Mouse (Mus musculus) hindbrain, postnatal 0 days (tissue): ENCODE measurements around the gene Cspg5. TPM values are rescaled to one million over a fixed set of nuclear protein-coding genes. Genes with fewer than 3 reads are reported as not detected.

Experiments used
- ATAC-seq: fragments of 200-750 bp; cut with Nextera tagmentation; 2 replicates; pipeline ENCODE4 v1.8.0; 2017; ENCODE audit warnings: mild to moderate bottlenecking, moderate TSS enrichment, moderate library complexity
- DNase-seq: peaks from one replicate; pipeline ENCODE4 v3.0.0-alpha.2; 2015; ENCODE audit warnings: low spot score
- H3K27ac ChIP-seq: fragments of 300-500 bp; sonication (generic); 2 replicates; pipeline ENCODE4 v1.5.1; 2014; ENCODE audit warnings: mild to moderate bottlenecking
- H3K27me3 ChIP-seq: fragments of 300-500 bp; sonication (generic); 2 replicates; pipeline ENCODE4 v1.6.1; 2014; ENCODE audit warnings: low read length, mixed read lengths; ENCODE audit not compliant: insufficient read depth
- H3K36me3 ChIP-seq: fragments of 300-500 bp; sonication (generic); 2 replicates; pipeline ENCODE4 v1.6.1; 2014; ENCODE audit warnings: low read length, mixed read lengths; ENCODE audit not compliant: insufficient read depth
- H3K4me1 ChIP-seq: fragments of 300-500 bp; sonication (generic); 2 replicates; pipeline ENCODE4 v1.6.1; 2014; ENCODE audit warnings: antibody characterized with exemption, low read length, mixed read lengths; ENCODE audit not compliant: insufficient read depth
- H3K4me2 ChIP-seq: fragments of 300-500 bp; sonication (generic); 2 replicates; pipeline ENCODE4 v1.6.1; 2014; ENCODE audit warnings: low read depth, mild to moderate bottlenecking, low read length, moderate library complexity, mixed read lengths
- H3K4me3 ChIP-seq: fragments of 300-500 bp; sonication (generic); 2 replicates; pipeline ENCODE4 v1.5.1; 2014; ENCODE audit warnings: low read length
- H3K9ac ChIP-seq: fragments of 300-500 bp; sonication (generic); replicated peaks from 2 replicates; pipeline ENCODE4 v1.6.1; 2014; ENCODE audit warnings: mild to moderate bottlenecking, low read length, moderate library complexity, mixed read lengths
- H3K9me3 ChIP-seq: fragments of 300-500 bp; sonication (generic); 2 replicates; pipeline ENCODE4 v1.6.1; 2016; ENCODE audit warnings: low read length, mixed read lengths
- CTCF ChIP-seq: IDR thresholded peaks from 2 replicates; pipeline ENCODE4 v1.5.1; 2016; ENCODE audit warnings: antibody characterized with exemption, control low read depth, low read depth
- whole genome bisulfite sequencing: fragments of 180-500 bp; shearing (Covaris S2); extraction: QIAGEN DNeasy Blood & Tissue Kit; methylation state at CpG from one replicate; pipeline ENCODE4 v1.1.7; 2014; 5-methylcytosine and 5-hydroxymethylcytosine counted together
- microRNA-seq, 2 experiments: library from miRNA; unstranded; fragments of <30 nt; microRNA quantifications; one replicate each; pipeline ENCODE4; 2016
- polyA plus RNA-seq: library from polyadenylated mRNA; unstranded; fragments of >200 nt; fragmentation: Nextera tagmentation; extraction: Ambion mirVana; gene quantifications from 2 replicates; pipeline ENCODE4 v1.2.1, GENCODE M21; 2015
- total RNA-seq: library from RNA; depleted of rRNA; stranded (reverse); fragments of >200 nt; gene quantifications from 2 replicates; pipeline ENCODE4 v1.2.3, GENCODE M21; 2014; rRNA removed

Cspg5 gene
- total and polyA plus RNA-seq, 2 experiments from 2014 or later: 266 to 412 TPM

- no peak for TF ChIP-seq CTCF
- Histone ChIP-seq H3K4me2 (peak overlapping the region; percentile 76), H3K27me3 (no peaks in the 10 kb centered on the region), H3K4me3 (0 out of 2 replicates have a peak overlapping the region, but pooled peaks have one; percentile 55), H3K9ac (no peak overlapping the region), H3K27ac (no peak overlapping the region), H3K4me1 (0 out of 2 replicates have a peak, but pooled peaks cover 5% of the 10 kb centered on the region), H3K9me3 (no peaks in the 10 kb centered on the region), H3K36me3 (no peaks in the 10 kb centered on the region; the same call in 1 of the 2 replicates)
- no peak for DNase-seq
- ATAC-seq: no peak
- WGBS: 94% methylated on average over 5 of the region's 5 CpGs
Measured at GRCm38 (mm10) chr9:110306371-110306770, 62.8 kb downstream of the Cspg5 start.

Small RNA genes lying within 50 kb of the gene (microRNA-seq; reads per million reads assigned to microRNA genes)
- 14.6 to 15.4 reads per million in 2 experiments for gene Mir6236

Other genes with a start within 250 kb of the Cspg5 start
- 26.2 and 32.0 TPM in 2 replicates for gene Smarcc1, start 126.1 kb upstream of the Cspg5 start, total RNA-seq
- gene Smarcc1, start 126.1 kb upstream of the Cspg5 start, polyA plus RNA-seq: 58.0 and 59.5 TPM in 2 replicates
- gene Dhx30, start 126.0 kb upstream of the Cspg5 start, total RNA-seq: 133 and 211 TPM in 2 replicates
- 125 and 136 TPM in 2 replicates for gene Dhx30, start 126.0 kb upstream of the Cspg5 start, polyA plus RNA-seq
- 27.6 and 30.9 TPM in 2 replicates for gene Elp6, start 61.4 kb downstream of the Cspg5 start, total RNA-seq
- gene Elp6, start 61.4 kb downstream of the Cspg5 start, polyA plus RNA-seq: 30.0 and 31.1 TPM in 2 replicates
- gene Scap, start 89.5 kb downstream of the Cspg5 start, total RNA-seq: 162 and 168 TPM in 2 replicates
- gene Scap, start 89.5 kb downstream of the Cspg5 start, polyA plus RNA-seq: 48.6 and 50.9 TPM in 2 replicates
- 23.4 and 31.6 TPM in 2 replicates for gene Ptpn23, start 164.4 kb downstream of the Cspg5 start, total RNA-seq
- 12.0 and 13.2 TPM in 2 replicates for gene Ptpn23, start 164.4 kb downstream of the Cspg5 start, polyA plus RNA-seq
- gene Ngp, start 176.0 kb downstream of the Cspg5 start, total RNA-seq: 0.16 and 0.54 TPM in 2 replicates
- 0.96 and 1.6 TPM in 2 replicates for gene Ngp, start 176.0 kb downstream of the Cspg5 start, polyA plus RNA-seq
- gene Klhl18, start 232.9 kb downstream of the Cspg5 start, total RNA-seq: 30.6 and 32.1 TPM in 2 replicates
- 16.1 and 19.0 TPM in 2 replicates for gene Klhl18, start 232.9 kb downstream of the Cspg5 start, polyA plus RNA-seq
- gene Kif9, start 233.2 kb downstream of the Cspg5 start, total RNA-seq: 3.3 and 3.9 TPM in 2 replicates
- 3.9 and 4.0 TPM in 2 replicates for gene Kif9, start 233.2 kb downstream of the Cspg5 start, polyA plus RNA-seq